ENCODE assay signal across 9 mouse cellular contexts in genomic region chr4:140905426-140905871, GRCm38 (mm10). TPM values are rescaled to one million over a fixed set of nuclear protein-coding genes. Genes with fewer than 3 reads are reported as not detected.
DNase-seq lines count a peak whose midpoint lies in the region; ATAC-seq and TF ChIP-seq lines count a peak whose summit lies in the region.
"Had no signal": no experiment of that assay in that cellular context is flagged by ENCODE, and none has a peak within 500 bp of the region (broad histone marks: within the 10 kb centered on the region; RNA-seq: fewer than 3 reads in every experiment).

No protein-coding gene starts in this region.

- H3K4me3 ChIP-seq in forebrain, embryonic 12.5 days (replicated peaks), result peak overlapping the region; percentile 37
- H3K4me3 ChIP-seq in limb, embryonic 14.5 days (replicated peaks; ENCODE audit: low read length), result no peak overlapping the region
- H3K4me3 ChIP-seq in neural tube, embryonic 12.5 days, result no peak overlapping the region; the same call in 1 of the 2 replicates

- H3K4me1 ChIP-seq in forebrain, embryonic 12.5 days, result peaks cover 16% of the 10 kb centered on the region
- peaks cover 3% of the 10 kb centered on the region; the same call in 1 of the 2 replicates for H3K4me1 ChIP-seq in limb, embryonic 14.5 days (ENCODE audit: control insufficient read depth, insufficient read depth, low read length)
- H3K4me1 ChIP-seq in neural tube, embryonic 12.5 days, result peaks cover 11% of the 10 kb centered on the region

- H3K36me3 ChIP-seq in forebrain, embryonic 12.5 days (replicated peaks), result no peaks in the 10 kb centered on the region
- no peaks in the 10 kb centered on the region for H3K36me3 ChIP-seq in limb, embryonic 14.5 days (ENCODE audit: control insufficient read depth, insufficient read depth, low read length)
- no peaks in the 10 kb centered on the region for H3K36me3 ChIP-seq in neural tube, embryonic 12.5 days

- peak; percentile 71 for DNase-seq in 416B (ENCODE audit: low read depth)
- peak; percentile 65 to 72 for DNase-seq in B cell, adult 2 months
- no peak for DNase-seq in limb, embryonic 14.5 days (ENCODE audit: low spot score)
- no peak for DNase-seq in frontal cortex, postnatal 25 days (ENCODE audit: low spot score in 2 of 2)
- DNase-seq in cerebellum, adult 9-10 months, result no peak

- no peaks in the 10 kb centered on the region for H3K9me3 ChIP-seq in forebrain, embryonic 12.5 days
- H3K9me3 ChIP-seq in limb, embryonic 14.5 days (ENCODE audit: control insufficient read depth, low read length), result no peaks in the 10 kb centered on the region
- no peaks in the 10 kb centered on the region for H3K9me3 ChIP-seq in neural tube, embryonic 12.5 days

- peak overlapping the region; percentile 76 for H3K4me2 ChIP-seq in forebrain, embryonic 12.5 days
- H3K4me2 ChIP-seq in limb, embryonic 14.5 days (replicated peaks; ENCODE audit: low read depth, low read length, severe bottlenecking), result peak overlapping the region; percentile 55
- peak overlapping the region; percentile 73 for H3K4me2 ChIP-seq in neural tube, embryonic 12.5 days (replicated peaks)

- no peak for TF ChIP-seq POLR2A in limb, embryonic 14.5 days (IDR thresholded peaks at IDR 0.05; ENCODE audit: borderline replicate concordance, extremely low read depth, insufficient read depth, insufficient read length)

- ATAC-seq in forebrain, embryonic 12.5 days (ENCODE audit: low FRiP score), result no peak
- no peak for ATAC-seq in limb, embryonic 14.5 days (ENCODE audit: low FRiP score, low read depth)
- ATAC-seq in neural tube, embryonic 12.5 days (ENCODE audit: low FRiP score, low read depth), result no peak
- ATAC-seq in erythroid progenitor cell, adult 5-6 weeks (replicated peaks; ENCODE audit: low FRiP score, poor library complexity, severe bottlenecking), result no peak

- H3K9ac ChIP-seq in forebrain, embryonic 12.5 days, result 0 out of 2 replicates have a peak overlapping the region, but pooled peaks have one; percentile 50
- H3K9ac ChIP-seq in limb, embryonic 14.5 days (ENCODE audit: low read depth, low read length, severe bottlenecking), result no peak overlapping the region
- 0 out of 2 replicates have a peak overlapping the region, but pooled peaks have one; percentile 33 for H3K9ac ChIP-seq in neural tube, embryonic 12.5 days

- no peak overlapping the region for H3K27ac ChIP-seq in forebrain, embryonic 12.5 days
- no peak overlapping the region for H3K27ac ChIP-seq in limb, embryonic 14.5 days (replicated peaks; ENCODE audit: low read depth, low read length)
- no peak overlapping the region for H3K27ac ChIP-seq in neural tube, embryonic 12.5 days

- WGBS in forebrain, embryonic 12.5 days, result 8% methylated on average over 11 of the region's 11 CpGs
- WGBS in limb, embryonic 14.5 days, result 18% methylated on average over 11 of the region's 11 CpGs
- 18% methylated on average over 11 of the region's 11 CpGs for WGBS in neural tube, embryonic 12.5 days

- H3K27me3 ChIP-seq in forebrain, embryonic 12.5 days, result peaks cover 75% of the 10 kb centered on the region
- peaks cover 27% of the 10 kb centered on the region; the same call in 1 of the 2 replicates for H3K27me3 ChIP-seq in limb, embryonic 14.5 days (ENCODE audit: control insufficient read depth, insufficient read depth, low read length)
- H3K27me3 ChIP-seq in neural tube, embryonic 12.5 days (replicated peaks), result peaks cover 36% of the 10 kb centered on the region

RNA-seq across cellular contexts. Expression of gene Padi2, which starts 0.7 kb away (rescaled TPM):
- polyA plus RNA-seq in forebrain, embryonic 12.5 days (2016; fragmentation: Nextera tagmentation; extraction: Ambion mirVana), result 0.45 and 0.74 TPM in 2 replicates
- 1.3 and 1.9 TPM in 2 replicates for polyA plus RNA-seq in limb, embryonic 14.5 days (2012; rRNA removed)
- polyA plus RNA-seq in limb, embryonic 14.5 days (2014; fragmentation: Nextera tagmentation; extraction: Ambion mirVana), result 1.3 and 1.9 TPM in 2 replicates
- 5.3 and 8.4 TPM in 2 replicates for polyA plus RNA-seq in neural tube, embryonic 12.5 days (2016; fragmentation: Nextera tagmentation; extraction: Ambion mirVana)
- 1.1 and 3.4 TPM in 2 replicates for total RNA-seq in erythroid progenitor cell, adult 5-6 weeks (2015; ENCODE audit: low replicate concordance)
- 1.3 and 3.5 TPM in 2 replicates for total RNA-seq in erythroid progenitor cell, adult 5-6 weeks (2017; ENCODE audit: low replicate concordance)

RNA-seq across cellular contexts. Expression of gene Sdhb, which starts 55.6 kb away (rescaled TPM):
- 380 and 396 TPM in 2 replicates for polyA plus RNA-seq in forebrain, embryonic 12.5 days (2016; fragmentation: Nextera tagmentation; extraction: Ambion mirVana)
- polyA plus RNA-seq in limb, embryonic 14.5 days (2012; rRNA removed), result 156 and 175 TPM in 2 replicates
- polyA plus RNA-seq in limb, embryonic 14.5 days (2014; fragmentation: Nextera tagmentation; extraction: Ambion mirVana), result 380 and 381 TPM in 2 replicates
- polyA plus RNA-seq in neural tube, embryonic 12.5 days (2016; fragmentation: Nextera tagmentation; extraction: Ambion mirVana), result 403 and 410 TPM in 2 replicates
- total RNA-seq in erythroid progenitor cell, adult 5-6 weeks (2015; ENCODE audit: low replicate concordance), result 44.3 and 52.0 TPM in 2 replicates
- total RNA-seq in erythroid progenitor cell, adult 5-6 weeks (2017; ENCODE audit: low replicate concordance), result 21.6 and 53.0 TPM in 2 replicates

RNA-seq across cellular contexts. Expression of gene Padi1, which starts 59.9 kb away (rescaled TPM):
- 0.10 TPM in 1 of 2 replicates, not detected in the other for polyA plus RNA-seq in forebrain, embryonic 12.5 days (2016; fragmentation: Nextera tagmentation; extraction: Ambion mirVana)
- polyA plus RNA-seq in limb, embryonic 14.5 days (2012; rRNA removed), result 0.19 and 0.25 TPM in 2 replicates
- polyA plus RNA-seq in limb, embryonic 14.5 days (2014; fragmentation: Nextera tagmentation; extraction: Ambion mirVana), result 0.10 and 0.12 TPM in 2 replicates
- 0.19 and 0.38 TPM in 2 replicates for polyA plus RNA-seq in neural tube, embryonic 12.5 days (2016; fragmentation: Nextera tagmentation; extraction: Ambion mirVana)
- total RNA-seq in erythroid progenitor cell, adult 5-6 weeks (2015; ENCODE audit: low replicate concordance), result not detected in 2 replicates
- not detected in 2 replicates for total RNA-seq in erythroid progenitor cell, adult 5-6 weeks (2017; ENCODE audit: low replicate concordance)
- total RNA-seq: gastrocnemius, postnatal 4 days had no signal

Comparison
In these comparisons a context has a peak if more than half of its experiments do, and no peak if none do; other contexts are left out.
1. DNase-seq: peak in 416B (single experiment) and B cell, adult 2 months (2 of 2); none in limb, embryonic 14.5 days (single experiment), frontal cortex, postnatal 25 days (0 of 2) and cerebellum, adult 9-10 months (single experiment).
2. Peak in every context shown above with its lines, with median percentiles within 50 percentile points of each other: H3K4me2 ChIP-seq.